Mouse (Mus musculus): Measurements from ENCODE around the gene Olfr371.

The Olfr371 gene

DNA sequence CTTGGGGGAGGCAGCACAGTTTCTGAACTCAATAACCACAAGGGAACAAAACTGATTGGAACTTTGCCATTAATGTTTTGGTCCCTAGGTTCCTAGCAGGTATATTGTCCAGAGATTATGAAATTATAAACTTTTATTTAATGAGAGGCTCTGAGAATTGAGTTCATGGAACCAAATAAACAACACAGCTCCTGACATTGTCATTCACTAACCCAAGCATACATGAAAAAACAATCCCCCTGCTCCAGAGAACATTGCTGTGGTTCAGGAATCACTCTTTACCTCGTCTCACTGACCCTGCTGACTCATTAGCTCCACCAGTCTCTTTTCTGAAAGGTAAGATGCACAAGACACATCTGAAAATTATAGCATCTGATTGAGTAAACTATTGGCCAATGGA lies at the start of gene Olfr371:
Olfr371 (plus strand) TSS at position 301 of the 400 bp plus-strand sequence.
- DNase-seq (ENCODE audit: low spot score) = no peak

DNA sequence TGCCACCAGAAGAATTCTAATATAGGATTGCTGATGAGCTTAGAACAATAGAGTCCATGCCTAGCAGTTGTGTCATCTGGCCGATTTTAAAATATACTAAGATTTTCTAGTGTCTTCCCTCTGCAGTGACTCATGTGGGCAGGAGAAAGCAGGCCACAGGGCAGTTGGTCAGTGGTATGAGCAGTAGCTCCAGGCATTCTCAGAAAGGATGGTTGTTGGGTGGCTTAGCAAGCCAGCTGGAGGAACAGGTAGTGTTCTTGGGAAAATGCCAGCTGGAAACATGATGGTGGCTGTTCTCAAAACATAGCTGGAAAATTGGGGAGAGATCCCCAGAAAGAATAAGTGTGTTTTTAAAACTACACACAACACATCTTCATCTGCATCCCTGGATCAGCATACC lies 33.4 kb upstream of the Olfr371 start:
- DNase-seq (ENCODE audit: low spot score) = no peak

GRCm38 (mm10) chr8:85220220-85220619 lies 5.6 kb upstream of the Olfr371 start:
- no peak for DNase-seq (ENCODE audit: low spot score)

GRCm38 (mm10) chr8:85220992-85221391 lies 4.8 kb upstream of the Olfr371 start:
- no peak for DNase-seq (ENCODE audit: low spot score)

DNA sequence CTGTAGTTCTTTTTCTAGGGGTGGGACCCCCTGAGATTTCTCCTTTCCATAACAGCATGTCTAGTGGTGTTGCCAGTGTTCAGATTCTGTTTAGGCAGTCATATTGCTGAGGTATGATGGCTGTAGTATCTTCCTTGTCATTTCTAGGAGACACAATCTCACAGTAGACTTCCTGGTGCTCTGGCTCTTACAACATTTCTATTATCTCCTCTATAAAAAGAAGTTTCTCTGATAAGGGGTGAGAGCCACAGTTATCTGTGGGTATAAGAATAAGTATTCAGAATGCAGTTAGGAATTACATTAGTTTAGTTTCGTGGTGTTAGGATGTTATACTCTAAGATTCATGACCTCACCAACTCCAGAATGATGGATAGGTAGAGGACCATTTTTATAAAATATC lies 1.5 kb downstream of the Olfr371 start:
- DNase-seq (ENCODE audit: low spot score) = no peak
